Mouse (Mus musculus) cerebellum, adult 9-11 months (tissue): Measurements from ENCODE around the gene Neil1.
A peak's percentile ranks its signal among the peaks of the same experiment; 100 is the strongest.

ENCODE experiments used
- DNase-seq: peaks from one replicate; pipeline ENCODE4 v3.0.0; 2022

Gene Neil1

DNA sequence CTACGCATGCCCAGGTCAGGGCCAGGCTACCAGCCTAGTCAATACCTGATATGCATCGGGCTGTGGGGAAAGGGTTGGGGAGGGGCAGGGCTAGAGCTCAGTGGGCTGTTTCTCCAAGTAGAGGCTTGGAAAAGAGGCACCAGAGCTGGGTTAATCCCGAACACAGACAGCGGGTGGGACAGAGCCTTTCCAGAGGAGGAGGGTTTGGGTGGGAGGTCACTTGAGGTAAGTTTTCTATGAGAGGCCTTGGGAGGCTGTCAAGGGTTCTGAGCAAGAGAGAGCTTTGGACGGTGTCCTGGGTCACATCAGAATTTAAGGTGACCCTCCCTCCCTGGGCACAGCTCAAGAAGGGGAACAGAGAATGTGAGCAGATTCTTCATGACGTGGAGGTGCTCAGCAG lies 9.6 kb downstream of the Neil1 start:
- no peak for DNase-seq

DNA sequence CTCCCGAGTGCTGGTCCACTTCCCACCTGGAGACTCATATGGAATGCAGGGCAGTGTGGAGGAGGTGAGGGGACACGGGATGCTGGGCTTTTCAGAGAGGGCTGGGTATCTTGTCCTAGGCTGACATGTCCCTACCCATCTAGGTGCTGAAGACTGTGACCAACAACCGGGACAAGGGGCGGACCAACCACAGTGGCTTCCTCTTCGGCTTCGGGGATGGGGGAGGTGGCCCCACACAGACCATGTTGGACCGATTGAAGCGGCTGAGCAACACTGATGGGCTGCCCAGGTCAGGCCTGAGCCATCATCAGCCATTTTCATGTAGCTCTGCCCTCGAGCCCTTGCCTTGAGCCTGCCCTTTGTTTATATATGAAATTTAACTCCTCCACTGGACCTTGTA lies 10.3 kb downstream of the Neil1 start:
- no peak for DNase-seq

DNA sequence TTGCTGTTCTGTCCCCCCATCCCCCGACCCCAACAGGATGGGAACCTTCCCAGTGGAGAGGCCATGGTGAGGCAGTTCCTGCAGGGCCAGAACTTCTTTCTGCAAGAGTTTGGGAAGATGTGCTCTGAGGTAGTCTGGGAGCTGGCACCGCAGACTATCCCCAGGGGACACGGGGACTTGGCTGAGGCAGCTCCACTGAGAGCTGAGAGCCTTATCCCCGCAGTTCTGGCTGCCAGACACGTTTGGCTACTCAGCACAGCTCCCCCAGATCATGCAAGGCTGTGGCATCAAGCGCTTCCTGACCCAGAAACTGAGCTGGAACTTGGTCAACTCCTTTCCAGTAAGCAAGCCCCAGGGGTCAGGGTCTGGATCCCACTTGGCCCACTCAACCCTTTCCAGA lies 10.9 kb downstream of the Neil1 start:
- no peak for DNase-seq

DNA sequence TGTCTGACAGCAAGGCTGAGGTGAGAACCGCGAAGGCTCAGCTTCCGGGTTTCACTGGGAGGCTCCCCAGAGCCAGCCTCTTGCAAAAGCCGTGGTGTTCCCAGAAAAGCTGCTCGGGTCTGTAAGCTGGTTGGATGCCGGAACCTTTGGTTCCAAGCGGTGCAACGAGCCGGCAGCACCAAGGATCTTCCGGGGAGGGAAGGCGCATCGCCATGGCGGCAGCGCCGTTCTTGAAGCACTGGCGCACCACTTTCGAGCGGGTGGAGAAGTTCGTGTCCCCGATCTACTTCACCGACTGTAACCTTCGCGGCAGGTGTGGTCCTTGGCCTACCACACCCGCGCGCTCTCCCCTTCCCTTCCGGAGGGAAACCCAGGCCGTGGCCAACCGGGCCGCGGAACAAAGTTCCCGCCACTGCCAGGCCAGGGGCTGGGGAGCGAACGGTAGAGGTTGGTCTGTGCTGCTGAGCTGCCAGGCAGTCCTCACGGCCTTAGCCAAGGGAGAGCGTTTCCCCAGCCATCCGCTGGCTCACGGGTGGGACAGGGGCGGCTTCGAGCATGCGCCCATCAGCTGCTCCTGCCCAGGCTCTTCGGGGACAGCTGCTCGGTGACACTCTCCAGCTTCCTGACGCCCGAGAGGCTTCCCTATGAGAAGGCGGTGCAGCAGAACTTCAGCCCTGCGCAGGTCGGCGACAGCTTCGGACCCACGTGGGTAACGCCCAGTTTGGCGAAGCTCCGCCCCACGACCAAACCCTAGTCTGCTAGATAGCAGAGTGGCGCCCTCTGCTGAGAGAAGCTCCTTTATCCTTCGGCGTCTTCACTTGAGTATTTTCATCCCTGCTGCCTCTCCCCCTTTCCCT lies 17.3 kb downstream of the Neil1 start, which contains the start of gene Man2c1:
Gene Man2c1 (plus strand): TSS at position 114 of the 857 bp plus-strand sequence.
- peak; percentile 96 for DNase-seq

DNA sequence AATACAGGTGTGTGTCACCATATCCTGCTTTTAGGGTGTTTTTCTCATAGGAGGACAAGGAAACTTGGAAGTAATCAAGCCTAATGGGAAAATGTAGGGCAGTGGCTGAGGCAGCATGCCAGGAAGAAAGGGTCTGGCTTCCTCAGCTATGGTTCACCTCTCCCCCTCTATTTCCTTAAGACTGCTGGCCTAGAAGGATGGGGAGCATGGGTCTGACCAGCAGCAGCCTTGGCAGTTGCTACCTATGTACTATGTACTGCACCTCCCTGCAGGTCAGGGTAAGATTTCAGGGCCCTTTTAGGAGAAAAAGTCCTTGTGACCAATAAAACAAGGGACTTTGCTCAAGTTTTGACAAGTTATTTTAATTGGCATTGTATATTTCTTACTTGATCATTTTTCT lies 18.5 kb downstream of the Neil1 start:
- DNase-seq, result peak; percentile 24

DNA sequence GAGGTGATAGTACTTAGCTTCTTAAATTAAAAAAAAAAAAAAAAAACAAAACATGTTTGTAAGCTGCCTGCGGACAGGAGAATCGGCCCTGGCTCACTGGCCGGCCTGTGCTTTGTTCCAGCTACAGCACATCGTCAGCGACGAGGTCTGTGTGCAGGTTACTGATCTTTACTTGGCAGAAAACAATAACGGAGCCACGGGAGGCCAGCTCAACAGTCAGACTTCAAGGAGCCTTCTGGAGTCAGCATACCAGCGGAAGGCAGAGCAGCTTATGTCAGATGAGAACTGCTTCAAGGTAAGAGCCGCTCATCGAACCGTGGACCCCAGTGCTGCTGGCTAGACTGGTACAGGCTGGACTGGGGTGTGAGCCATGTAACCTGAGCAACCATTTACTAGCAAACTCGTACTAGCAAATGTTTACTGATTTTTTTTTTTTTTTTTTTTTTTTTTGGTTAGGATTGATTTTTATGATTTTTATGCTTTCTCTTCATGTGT lies 30.8 kb downstream of the Neil1 start:
- DNase-seq, result no peak
